Mouse (Mus musculus) heart, adult 2 months (tissue): ENCODE data around the gene Sh3bgrl3.

ENCODE experiments used
- CTCF ChIP-seq: fragments of 200-600 bp; IDR thresholded peaks from 2 replicates; pipeline ENCODE4 v1.8.1; 2022; ENCODE audit warnings: antibody characterized with exemption, mild to moderate bottlenecking, moderate library complexity
- EP300 ChIP-seq: fragments of 200-500 bp; IDR thresholded peaks from 2 replicates; pipeline ENCODE4 v1.6.1; 2011; ENCODE audit warnings: low read depth, low read length, control low read depth; ENCODE audit not compliant: insufficient read depth
- POLR2A ChIP-seq: fragments of 200-500 bp; IDR thresholded peaks from 2 replicates; pipeline ENCODE4 v1.6.1; 2011; ENCODE audit warnings: mild to moderate bottlenecking, low read depth, low read length, control low read depth; ENCODE audit not compliant: insufficient read depth

DNA sequence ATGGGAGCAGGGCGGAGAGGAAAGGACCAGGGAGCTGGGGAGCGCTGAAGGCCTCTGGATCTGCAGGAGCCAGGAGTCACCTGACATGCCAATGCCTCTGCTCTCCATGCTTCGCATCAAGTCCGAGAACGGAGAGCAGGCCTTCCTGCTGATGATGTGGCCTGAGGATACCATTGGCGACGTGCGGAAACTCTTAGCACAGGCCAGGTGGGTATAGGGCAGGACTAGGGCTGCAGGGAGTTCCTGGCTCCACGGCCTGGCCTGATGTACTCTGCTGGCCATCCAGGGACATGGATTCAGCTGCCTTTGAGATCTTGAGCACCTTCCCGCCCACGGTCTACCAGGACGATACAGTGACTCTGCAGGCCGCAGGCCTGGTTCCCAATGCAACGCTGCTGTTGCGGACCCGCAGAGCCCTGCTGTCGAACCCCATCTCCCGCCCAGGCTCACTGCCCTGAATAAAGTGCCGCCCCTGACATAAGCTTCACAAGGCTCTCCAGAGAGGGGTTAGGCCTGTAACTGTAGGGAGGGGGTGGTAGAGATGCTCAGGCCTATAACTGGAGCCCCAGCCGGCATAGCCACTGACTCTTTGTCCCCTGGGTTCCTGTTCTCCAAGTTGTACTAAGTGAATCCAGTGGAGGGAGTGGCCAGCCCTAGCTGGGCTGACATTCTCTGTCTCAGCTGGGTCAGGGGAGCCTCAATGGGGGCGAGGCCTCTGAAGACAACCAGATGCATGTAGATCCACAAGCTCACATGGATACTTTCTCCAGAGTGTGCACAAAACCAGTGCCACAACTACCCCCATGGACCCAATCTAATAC lies 2.1 kb downstream of the Sh3bgrl3 start:
- TF ChIP-seq CTCF = no peak
- no peak for TF ChIP-seq EP300
- TF ChIP-seq POLR2A = no peak
